Mouse (Mus musculus): Measurements from ENCODE around the gene Dok5. TPM values are rescaled to one million over a fixed set of nuclear protein-coding genes. Genes with fewer than 3 reads are reported as not detected.

The Dok5 gene
- total RNA-seq, 2 experiments from 2014 or later, result 0.36 to 0.96 TPM

Other genes starting within 250 kb of the Dok5 start
- 10 to 100 TPM; 19.6 to 23.9 TPM for gene Pfdn4, start 235.4 kb upstream of the Dok5 start, total RNA-seq (2021)
- not detected for gene Cyp24a1, start 234.7 kb upstream of the Dok5 start, total RNA-seq (2021)
- not detected for gene 4930470P17Rik, start 129.8 kb upstream of the Dok5 start, total RNA-seq (2021)

All from adrenal gland, postnatal 36 days (tissue).